Mouse (Mus musculus) E14TG2a.4 (cell line): ENCODE data around the gene Golt1b.

ENCODE experiments used
- CTCF ChIP-seq: conservative IDR thresholded peaks from 2 replicates; pipeline ENCODE4 v1.5.1; 2014; ENCODE audit warnings: low read length
- NANOG ChIP-seq: IDR thresholded peaks from 2 replicates; pipeline ENCODE4 v1.6.1; 2014; ENCODE audit warnings: borderline replicate concordance, low read length, mixed read lengths
- POU5F1 ChIP-seq: IDR thresholded peaks from 2 replicates; pipeline ENCODE4 v1.6.1; 2014; ENCODE audit warnings: low read length, borderline replicate concordance

GRCm38 (mm10) chr6:142411140-142411539 lies 24.1 kb downstream of the Golt1b start:
- TF ChIP-seq CTCF (no peak), NANOG (no peak), POU5F1 (no peak)
